Mouse (Mus musculus) kidney, postnatal 4 days (tissue): ENCODE data around the gene BC025920.

Experiments
- DNase-seq, 2 experiments: peaks; one replicate each; pipeline ENCODE4 v3.0.0; 2021; ENCODE audit warnings: mixed read lengths in 2 of 2

The BC025920 gene

GRCm38 (mm10) chr10:81574081-81575056 is 31.7 kb upstream of the BC025920 start, which contains the start of gene Tle2:
Gene Tle2, plus strand, starts transcription at chr10:81574561.
- DNase-seq = peak in 1 of 2 experiments; percentile 39

GRCm38 (mm10) chr10:81575208-81575631 is 30.9 kb upstream of the BC025920 start:
- peak; percentile 67 to 76 for DNase-seq

- DNase-seq = peak; percentile 55 to 62
These were observed 30.4 kb upstream of the BC025920 start for GRCm38 (mm10) chr10:81575695-81576094.

- no peak for DNase-seq
These were observed 26.1 kb upstream of the BC025920 start for GRCm38 (mm10) chr10:81579967-81580366.

- peak; percentile 63 to 77 for DNase-seq
These were observed 25.5 kb upstream of the BC025920 start for GRCm38 (mm10) chr10:81580441-81581070.

- DNase-seq = peak in 1 of 2 experiments; percentile 5
These were observed 22.7 kb upstream of the BC025920 start for GRCm38 (mm10) chr10:81583347-81583746.

GRCm38 (mm10) chr10:81588739-81589138 is 17.3 kb upstream of the BC025920 start:
- DNase-seq = no peak

- no peak for DNase-seq
These were observed 14.2 kb upstream of the BC025920 start for GRCm38 (mm10) chr10:81591846-81592245.

GRCm38 (mm10) chr10:81592631-81593030 is 13.4 kb upstream of the BC025920 start:
- DNase-seq = no peak

GRCm38 (mm10) chr10:81593223-81593622 is 12.8 kb upstream of the BC025920 start:
- DNase-seq = no peak

GRCm38 (mm10) chr10:81593935-81594334 is 12.1 kb upstream of the BC025920 start:
- DNase-seq = no peak

GRCm38 (mm10) chr10:81595599-81595998 is 10.5 kb upstream of the BC025920 start:
- DNase-seq = no peak

GRCm38 (mm10) chr10:81596611-81597010 is 9.5 kb upstream of the BC025920 start:
- DNase-seq = peak in 1 of 2 experiments; percentile 36

- DNase-seq = peak; percentile 56 to 68
These were observed 8.7 kb upstream of the BC025920 start for GRCm38 (mm10) chr10:81597137-81597950.

GRCm38 (mm10) chr10:81598342-81598741 is 7.7 kb upstream of the BC025920 start:
- no peak for DNase-seq

GRCm38 (mm10) chr10:81598871-81599270 is 7.2 kb upstream of the BC025920 start:
- DNase-seq = no peak

- no peak for DNase-seq
These were observed 6.4 kb upstream of the BC025920 start for GRCm38 (mm10) chr10:81599630-81600029.

GRCm38 (mm10) chr10:81600096-81600495 is 6.0 kb upstream of the BC025920 start:
- DNase-seq = no peak

GRCm38 (mm10) chr10:81600738-81601203 is 5.3 kb upstream of the BC025920 start, which contains the start of gene Tle6:
Gene Tle6, minus strand, starts transcription at chr10:81601073.
- DNase-seq = peak; percentile 98

- DNase-seq = no peak
These were observed 4.6 kb upstream of the BC025920 start for GRCm38 (mm10) chr10:81601396-81601905.

- DNase-seq = peak; percentile 32 to 47
These were observed 3.3 kb upstream of the BC025920 start for GRCm38 (mm10) chr10:81602741-81603151.
